Mouse (Mus musculus) spleen, postnatal 10 days (tissue): Measurements from ENCODE around the gene Gm49318.
"Not testable (repeated sequence)": the region's sequence is repeated elsewhere in the genome, so short reads cannot be mapped to it uniquely, and the experiment has no call there.

ENCODE experiments used
- DNase-seq, 2 experiments: peaks; one replicate each; pipeline ENCODE4 v3.0.0; 2021 to 2022; ENCODE audit warnings: low spot score in 2 of 2

The Gm49318 gene

DNA sequence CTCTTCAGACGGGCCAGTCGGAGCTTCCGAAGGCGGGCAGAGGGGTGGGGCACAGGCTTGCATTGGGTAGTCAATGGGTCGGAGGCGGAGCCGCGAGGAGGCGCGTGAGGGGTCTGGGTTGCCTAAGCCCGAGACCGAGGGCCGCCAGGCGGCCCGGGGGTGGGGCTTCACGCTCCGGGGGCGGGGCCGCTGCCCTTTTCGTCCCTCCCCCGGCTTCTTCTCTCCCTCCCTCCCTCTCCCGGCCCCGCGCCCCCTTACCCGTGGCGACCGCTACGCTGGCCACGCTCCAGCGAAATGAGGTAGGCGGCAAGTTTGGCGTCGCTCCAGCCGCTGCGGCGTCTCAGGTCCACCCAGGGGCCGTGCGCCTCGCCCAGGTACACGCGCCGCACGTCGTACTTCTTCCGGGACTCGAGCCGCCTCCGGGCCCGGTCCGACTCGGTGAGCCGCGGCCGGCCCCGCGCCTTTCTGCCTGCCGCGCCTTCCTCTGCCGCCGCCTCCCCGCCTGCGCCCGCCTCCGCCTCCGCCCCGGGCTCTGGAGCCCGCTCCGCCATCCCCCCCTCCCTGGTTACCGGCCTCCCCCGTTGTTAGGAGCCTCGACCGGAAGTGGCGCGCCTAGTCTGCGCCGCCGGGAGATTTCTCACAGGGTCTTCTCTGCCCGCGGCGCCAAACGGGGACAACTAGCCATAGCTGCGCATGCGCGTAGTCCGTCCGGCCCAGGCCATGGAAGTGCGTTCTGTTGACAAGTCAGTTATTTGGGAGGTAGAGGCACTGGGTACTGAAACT lies at the start of gene Gm49318, which contains the start of gene Zfp653:
Gm49318 (minus strand) TSS at position 469 of the 783 bp plus-strand sequence.
Zfp653 (minus strand) TSS at position 586 of the 783 bp plus-strand sequence.
- DNase-seq = peak; percentile 90 to 97

DNA sequence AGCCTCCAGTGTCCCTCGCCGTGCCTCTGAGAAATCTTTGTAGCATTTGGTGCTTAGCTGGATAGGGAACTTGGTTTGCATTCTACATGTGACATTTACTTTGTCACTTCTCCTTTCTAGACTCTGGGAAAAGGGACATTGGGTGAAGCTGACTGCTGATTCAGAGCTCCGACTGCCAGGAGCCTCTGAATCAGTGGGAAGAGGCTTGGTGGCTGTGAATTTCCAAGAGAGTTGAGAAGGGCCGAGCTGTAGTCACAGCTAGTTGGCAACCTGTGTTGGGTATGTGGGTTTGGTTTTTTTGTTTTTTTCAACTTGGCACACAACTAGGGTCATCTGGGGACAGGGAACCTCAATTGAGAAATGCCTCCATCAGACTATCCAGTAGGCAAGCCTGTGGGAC lies 48.5 kb upstream of the Gm49318 start:
- DNase-seq = no peak

DNA sequence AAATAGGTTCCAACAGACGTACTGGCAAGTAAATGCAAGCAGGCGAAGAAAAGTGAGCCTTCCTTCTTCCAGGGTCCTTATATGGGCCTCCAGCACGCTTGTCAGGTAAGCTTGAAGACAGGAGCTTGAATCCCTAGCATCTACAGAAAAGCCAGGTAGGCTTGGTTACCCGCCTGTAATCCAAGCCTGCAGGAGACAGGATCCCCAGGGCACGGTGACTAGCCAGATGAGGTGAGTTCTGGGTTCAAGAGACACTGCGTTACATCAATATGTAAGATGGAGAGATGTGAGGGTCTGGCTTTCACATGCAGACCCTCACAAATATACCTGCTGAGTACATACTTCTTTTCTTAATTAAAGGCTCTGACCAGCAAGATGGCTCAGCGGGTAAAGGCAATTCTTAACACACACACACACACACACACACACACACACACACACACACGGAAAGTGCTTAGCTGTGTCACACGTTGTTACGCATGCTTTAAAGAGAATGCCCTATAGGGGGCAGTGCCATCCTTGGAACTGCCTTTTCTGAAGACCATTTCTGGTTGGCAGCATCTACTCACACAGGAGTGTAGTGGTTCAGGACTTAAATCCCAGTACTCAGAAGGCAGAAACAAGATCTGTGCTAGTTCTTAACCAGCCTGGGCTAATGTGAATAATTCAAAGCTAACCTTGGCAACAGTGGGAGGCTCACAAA lies 46.8 kb upstream of the Gm49318 start:
- peak in 1 of 2 experiments; percentile 81 for DNase-seq

DNA sequence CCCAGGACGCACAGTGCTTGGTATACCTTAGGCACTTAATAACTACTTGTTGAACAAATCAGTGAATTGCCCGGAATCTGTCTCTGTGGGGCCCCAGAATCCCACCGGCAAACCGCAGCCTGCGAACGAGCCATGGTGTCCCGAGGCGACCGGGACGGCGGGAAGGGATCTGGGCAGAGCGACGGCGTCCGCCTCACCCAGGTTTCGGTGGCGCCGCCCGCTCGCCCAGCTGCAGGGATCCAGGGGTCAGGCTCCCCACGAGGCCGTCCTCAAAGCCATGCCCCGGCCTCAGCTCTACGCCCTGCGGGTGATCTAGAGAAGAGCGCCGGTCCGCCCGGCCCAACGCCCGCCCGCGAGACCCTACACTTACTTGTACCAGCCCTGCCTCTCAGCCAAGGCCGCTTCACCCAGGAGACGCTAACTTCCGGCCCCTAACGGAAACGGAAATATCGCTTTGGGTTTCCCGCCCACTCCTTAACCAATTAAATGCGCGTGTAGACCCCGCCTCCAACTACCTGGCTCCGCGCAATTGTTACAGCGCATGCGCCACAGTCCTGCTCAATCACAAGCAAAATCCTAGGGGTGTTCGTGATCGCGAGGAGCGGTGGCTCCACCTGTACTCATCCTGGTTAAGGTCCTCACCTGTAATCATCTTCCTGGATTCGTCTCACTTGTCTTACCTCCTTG lies 45.8 kb upstream of the Gm49318 start, which contains the start of gene Elof1:
Elof1 (minus strand) TSS at position 433 of the 687 bp plus-strand sequence.
- peak; percentile 83 to 94 for DNase-seq

DNA sequence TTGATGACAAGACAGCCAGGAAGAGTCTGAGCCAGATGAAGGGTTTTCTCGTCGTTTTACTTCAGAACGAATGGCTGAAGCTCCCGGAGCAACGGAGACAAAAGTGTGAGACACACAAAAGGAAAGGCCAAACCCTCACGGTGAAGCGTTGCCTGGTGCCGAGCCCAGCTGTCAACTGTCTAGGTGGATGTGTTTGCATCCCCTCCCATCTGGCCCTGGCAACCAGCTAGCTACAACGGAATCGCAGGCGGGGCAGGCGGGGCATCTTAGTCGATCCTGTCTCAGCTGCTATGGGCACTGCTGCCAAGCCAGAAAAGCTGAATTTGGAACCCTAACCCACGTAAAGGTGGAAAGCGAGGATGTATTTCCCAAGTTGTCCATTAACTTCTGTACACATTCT lies 45.0 kb upstream of the Gm49318 start:
- peak in 1 of 2 experiments; percentile 54 for DNase-seq

DNA sequence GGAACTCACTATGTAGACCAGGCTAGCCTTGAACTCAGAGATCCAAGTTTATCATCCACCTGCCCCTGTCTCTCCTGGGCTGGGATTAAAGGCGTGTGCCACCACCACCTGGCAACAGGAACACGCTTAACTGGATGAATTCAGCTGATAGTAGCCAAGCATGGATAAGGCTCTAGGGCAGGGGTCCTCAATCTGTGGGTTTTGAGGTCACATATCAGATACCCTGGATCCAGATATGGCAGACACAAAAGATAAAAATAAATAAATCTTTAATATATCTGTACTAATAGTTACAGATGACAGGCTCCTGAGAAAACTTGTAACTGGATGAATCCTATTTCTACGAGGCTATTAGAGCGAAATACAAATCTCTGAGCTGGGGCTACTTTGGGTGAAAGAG lies 44.6 kb upstream of the Gm49318 start:
- DNase-seq = no peak

DNA sequence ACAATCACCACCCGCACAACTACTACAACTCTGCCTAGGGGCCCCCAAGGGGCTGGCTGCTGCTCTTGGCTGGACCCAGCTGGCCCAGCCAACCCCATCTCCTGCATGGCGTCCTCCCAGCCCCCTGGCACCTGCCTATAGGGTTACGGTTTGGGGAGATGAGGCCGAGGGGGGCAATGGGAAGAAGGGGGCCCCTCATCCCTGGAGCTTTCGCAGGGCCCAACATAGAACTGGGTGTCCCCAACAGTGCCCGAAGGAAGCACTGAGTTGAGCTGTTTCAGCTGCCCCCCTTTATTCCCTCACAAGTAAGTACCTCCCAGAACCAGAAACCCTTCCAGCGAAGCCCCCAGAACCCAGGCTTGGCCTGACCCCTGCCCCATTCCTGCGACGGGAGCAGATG lies 37.1 kb upstream of the Gm49318 start:
- peak in 1 of 2 experiments; percentile 37 for DNase-seq

DNA sequence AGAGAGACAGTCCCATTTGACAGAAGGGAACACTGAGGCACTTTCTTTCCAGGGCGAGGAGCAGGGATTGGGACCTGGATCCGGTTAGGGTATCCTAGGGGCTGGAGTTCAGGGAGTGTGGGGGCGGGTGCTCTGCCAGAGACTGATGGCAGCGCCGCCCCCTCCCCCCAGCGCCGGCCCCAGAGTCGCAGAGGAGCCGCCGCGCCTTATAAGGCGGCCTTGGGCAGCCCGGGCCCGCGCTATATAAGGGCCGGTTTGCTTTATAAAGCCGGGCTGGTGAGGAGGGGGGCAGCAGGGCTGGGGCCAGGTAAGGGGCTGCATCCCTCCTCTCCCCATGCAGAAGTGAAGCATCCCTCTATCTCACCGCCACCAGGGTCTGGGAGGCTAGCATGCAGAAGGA lies 28.9 kb upstream of the Gm49318 start:
- DNase-seq = no peak

DNA sequence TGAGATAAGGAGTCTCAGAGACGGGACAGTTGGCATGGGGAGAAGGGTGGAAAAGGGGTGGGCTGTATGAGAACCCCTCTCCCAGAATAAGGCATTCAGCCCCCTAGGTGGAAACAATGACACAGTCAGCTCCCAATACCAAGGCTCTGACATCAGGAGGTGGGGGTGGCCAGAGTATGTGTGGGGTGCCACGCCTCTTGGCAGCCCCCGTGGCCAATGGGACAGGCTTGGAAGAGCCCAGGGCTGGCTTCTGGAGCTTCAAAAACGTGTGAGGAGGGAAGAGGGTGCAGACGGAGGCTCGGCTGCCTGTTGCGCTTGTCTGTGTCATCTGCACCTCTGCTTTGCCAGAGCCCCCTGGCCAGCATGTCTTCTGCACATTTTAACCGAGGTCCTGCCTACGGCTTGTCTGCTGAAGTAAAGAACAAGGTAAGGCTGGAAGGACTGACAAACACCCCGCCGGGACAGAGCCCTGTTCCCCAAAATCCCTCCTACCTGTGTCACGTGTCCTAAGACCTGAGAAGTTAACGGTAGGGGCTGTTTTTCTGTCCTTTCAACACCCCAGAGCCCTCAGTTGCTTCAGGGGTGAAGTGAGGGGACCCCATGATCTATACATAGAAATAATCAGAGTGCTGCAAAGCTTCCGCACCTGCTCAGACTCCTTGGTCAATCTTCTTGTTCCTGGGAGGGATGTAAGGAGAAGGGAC lies 28.1 kb upstream of the Gm49318 start, which contains the start of gene Cnn1:
Cnn1 (plus strand) TSS at position 224 of the 704 bp plus-strand sequence.
- DNase-seq = no peak

DNA sequence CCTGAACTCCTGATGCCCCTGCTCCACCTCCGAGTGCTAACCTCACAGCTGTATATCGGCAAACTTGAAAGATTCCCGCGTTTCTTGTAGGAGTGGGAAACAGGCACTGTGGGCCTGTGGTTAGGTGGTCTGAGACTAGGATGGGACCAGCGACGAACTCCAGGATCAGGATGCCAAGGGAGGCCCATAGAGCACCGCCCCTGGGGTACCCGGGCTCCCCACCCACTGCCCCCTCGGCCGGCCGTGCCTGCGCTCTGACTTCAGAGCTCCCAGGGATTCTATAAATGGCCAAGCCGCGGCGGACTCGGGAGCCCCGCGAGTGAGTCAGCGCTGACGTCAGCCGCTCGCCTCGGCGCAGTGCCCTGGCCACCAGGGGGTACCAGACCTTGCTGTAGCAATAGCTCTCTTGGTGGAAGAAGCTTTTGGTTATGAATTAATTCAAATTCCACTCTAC lies 24.8 kb upstream of the Gm49318 start:
- peak; percentile 69 to 90 for DNase-seq

DNA sequence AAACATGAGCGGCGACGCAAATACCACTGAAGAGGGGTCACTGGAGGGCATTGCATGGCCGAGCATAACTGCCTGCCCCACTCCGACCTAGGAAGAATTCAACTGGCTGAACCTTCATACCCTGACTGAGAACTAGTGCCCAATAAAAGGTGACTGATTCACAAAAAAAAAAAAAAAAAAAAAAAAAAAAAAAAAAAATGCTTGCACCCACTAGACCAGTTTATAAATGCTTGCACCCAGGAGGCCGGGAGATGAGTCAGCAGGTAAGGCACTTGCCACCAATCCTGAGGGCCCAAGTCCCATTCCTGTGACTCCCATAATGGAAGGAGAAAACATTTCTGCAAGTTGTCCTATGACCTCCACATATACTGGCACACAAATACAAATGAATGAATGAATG lies 21.7 kb upstream of the Gm49318 start:
- no peak for DNase-seq

DNA sequence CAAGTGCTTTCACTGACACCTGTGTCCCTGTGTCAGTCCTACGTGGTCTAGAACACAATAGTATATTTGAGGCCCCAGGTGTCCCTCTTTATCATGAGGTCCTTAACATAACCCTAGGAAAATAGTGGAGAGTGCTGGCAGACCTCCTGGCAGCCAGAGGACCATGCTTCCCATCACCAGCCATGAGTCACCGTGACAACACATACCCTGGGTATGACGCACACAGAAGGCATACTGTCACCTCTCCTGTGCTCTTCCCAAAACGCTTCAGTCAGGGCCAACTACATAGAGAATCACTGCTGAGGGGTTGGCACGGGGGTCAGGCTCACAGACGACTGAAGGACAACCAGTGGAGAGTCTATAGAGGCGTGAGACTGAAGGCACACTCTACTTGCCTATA lies 18.9 kb upstream of the Gm49318 start:
- DNase-seq = no peak

DNA sequence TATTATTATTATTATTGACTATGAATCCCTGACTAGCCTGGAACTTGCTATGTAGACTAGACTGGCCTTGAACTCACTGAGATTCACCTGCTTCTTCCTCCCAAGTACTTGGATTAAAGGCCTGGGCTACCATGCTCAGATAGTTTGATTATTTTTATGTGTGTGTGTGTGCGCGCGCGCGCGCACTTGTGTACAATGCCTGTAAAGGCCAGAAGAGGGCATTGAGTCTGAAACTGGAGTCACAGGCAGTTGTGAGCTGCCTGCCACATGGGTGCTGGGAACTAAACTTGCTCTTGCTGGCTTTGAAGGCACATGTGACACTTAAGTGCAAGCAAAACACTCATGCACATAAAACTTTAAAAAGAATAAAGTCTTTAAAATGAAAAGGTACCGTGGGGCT lies 18.2 kb upstream of the Gm49318 start:
- no peak for DNase-seq

DNA sequence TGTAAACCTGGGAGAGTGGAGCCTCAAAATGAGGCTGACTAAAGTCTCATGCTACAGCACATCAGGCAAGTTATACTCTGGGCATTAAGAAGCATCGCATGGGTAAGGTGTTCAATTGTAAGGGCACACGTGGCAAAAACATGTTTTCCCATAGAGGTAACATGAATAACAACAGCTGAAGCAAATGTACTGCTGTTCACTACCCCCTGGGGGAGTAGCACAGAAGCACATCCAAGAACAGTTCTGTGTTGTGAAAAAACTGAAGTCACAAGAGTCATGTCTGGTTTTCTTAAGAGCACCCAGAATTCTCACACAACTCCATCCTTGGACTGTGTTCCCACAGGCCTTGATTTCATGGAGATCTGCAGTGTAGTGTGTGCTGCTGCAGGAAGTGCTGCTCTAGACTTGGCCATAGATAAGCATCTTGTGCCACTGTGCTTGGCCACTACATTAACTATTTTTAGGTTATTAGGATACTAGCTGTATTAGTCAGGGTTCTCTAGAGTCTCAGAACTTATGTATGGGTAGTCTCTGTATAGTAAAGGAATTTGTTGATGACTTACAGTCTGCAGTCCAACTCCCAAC lies 16.1 kb upstream of the Gm49318 start:
- no peak for DNase-seq

DNA sequence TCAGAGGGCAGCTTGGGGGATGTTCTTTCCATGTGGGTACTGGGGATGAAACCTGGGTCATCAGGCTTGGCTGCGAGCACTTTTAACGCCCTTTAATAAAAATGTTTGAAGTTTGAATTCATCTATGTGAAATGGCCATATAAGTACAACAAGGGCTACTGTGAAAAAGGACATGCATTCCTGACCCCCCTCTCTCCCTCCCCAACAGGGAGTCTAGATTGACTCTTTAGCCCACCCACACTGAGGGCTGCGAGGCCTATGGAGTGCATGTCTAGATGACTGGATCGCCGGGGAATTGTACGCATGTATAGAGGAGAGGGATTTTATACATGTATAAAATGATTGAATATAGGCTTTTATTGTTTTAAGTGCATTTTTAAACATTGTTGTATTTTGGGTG lies 15.0 kb upstream of the Gm49318 start:
- no peak for DNase-seq

DNA sequence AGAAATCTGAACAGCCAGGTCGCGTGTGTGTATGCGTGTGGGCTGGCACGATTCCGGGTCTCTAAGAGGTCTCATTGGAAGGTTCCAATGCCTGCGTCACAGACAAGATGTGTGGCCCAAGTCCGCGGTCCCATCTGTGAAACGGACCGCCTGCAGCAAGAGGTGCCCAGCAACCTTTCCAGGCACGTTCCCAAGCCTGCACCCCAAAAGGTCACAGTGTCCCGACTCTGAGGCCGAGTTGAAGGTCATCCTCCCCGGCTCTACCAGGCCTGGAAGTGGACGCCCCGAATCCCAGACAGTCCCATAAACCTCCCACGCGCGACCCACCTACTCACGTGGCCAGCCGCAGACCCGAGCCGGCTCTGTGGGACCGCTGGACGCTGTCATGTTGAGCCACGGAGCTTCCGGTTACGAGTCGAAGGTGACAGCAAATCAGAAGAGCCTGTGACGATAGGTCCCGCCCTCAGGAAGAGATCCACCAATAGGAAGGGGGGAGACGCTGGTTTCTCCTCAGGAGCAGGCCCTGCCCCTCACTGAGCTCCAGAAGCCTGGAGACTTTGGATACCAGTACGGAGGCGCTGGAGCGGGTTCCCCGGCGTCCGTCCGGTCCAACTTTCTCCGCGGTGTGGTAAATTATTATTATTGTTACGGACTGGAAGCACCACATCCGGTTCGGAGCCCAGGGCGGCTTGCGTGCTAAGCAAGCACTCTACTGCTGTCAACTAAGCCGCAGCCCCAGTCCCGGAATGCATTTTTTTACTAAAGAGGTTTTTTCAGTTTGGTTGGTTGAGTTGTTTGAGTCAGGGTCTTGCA lies 14.2 kb upstream of the Gm49318 start, which contains the start of gene Ecsit:
Ecsit (minus strand) TSS at position 417 of the 813 bp plus-strand sequence.
- DNase-seq = peak; percentile 87 to 92

DNA sequence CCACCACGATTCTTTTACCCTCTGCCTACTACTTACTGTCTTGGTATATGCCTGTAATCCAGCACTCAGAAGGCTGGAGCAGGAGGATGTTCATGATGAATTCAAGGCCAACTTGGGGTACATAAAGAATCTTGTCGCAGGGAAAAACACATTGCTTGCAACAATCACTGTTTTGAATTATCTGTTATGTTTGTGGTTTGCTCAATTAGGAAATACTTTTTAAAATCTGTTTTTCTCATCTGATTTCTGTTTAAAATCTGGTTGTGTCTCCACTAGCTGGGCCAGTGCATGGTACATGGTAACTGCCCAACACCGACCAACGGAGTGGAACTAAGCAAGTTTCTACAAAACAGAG lies 13.6 kb upstream of the Gm49318 start:
- DNase-seq = no peak

DNA sequence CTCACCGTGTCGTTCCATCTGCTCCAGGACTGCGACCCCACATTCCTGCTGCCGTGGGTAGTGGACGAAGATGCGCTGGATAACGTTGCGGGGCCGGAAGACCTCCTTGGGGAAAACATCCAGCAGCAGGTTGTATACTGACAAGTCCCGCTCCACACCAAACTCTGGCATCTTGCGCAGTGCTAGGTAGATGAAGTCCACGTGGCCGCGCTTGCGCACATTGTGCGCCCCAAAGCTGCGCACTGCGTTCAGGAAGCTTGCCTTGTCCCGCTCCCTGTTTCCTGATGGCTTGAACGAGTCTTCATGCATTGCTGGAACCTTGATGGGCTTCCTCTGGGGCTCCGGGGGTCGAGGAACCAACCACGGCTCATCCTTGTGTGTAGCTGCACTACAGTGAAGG lies 5.2 kb upstream of the Gm49318 start:
- DNase-seq = no peak

DNA sequence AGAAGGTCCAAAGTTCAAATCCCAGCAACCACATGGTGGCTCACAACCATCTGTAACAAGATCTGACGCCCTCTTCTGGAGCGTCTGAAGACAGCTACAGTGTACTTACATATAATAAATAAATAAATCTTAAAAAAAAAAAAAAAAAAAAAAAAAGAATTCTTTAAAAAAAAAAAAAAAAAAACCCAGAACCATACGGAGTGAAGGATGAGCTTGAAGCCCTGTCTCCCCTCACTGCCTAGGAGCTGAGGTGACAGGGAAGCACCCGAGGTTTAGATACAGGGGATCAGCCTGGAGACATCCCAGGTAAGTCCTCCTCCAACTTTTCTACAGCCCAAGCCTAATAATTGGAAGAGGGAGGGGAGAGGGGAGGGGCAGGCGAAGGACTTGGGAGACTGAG lies 4.7 kb upstream of the Gm49318 start:
- not testable (repeated sequence) for DNase-seq

DNA sequence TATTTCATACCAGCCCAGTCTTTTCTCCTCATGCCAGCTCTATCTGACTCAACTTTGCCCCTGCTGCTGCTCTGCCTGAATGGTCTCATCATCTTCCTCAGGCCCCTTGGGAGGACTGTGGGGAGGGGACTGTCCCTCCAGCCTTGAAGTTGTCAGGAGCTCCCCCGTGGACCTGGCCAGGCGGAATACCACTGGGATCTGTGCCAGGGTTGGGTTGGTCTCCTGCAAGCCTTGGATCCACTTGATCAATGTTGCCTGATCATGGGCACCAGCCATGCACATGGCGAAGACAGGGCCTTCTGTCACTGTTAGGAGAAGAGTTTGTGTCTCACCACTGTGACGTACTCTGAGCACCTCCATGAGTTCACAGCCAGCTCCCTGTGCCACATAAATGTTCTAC lies 1.2 kb upstream of the Gm49318 start:
- DNase-seq = no peak
